Mouse (Mus musculus) neural tube, embryonic 14.5 days (tissue): ENCODE measurements at regions not wholly inside any gene's neighbourhood (a gene's known extent, or its start where the extent isn't known, plus 50 kb on each side); places are given as distances from the start of the nearest gene placed in this dataset.

Experiments
- ATAC-seq: fragments of 200-750 bp; cut with Nextera tagmentation; 2 replicates; pipeline ENCODE4 v1.8.0; 2017; ENCODE audit warnings: low read depth, mild to moderate bottlenecking, moderate TSS enrichment, moderate library complexity
- H3K27ac ChIP-seq: fragments of 300-500 bp; sonication (generic); 2 replicates; pipeline ENCODE4 v1.5.1; 2014; ENCODE audit warnings: low read depth, mild to moderate bottlenecking, control low read depth, low read length, moderate library complexity, mixed read lengths
- H3K27me3 ChIP-seq: fragments of 300-500 bp; sonication (generic); 2 replicates; pipeline ENCODE4 v1.6.1; 2014; ENCODE audit warnings: low read length; ENCODE audit not compliant: control insufficient read depth, insufficient read depth
- H3K36me3 ChIP-seq: fragments of 300-500 bp; sonication (generic); 2 replicates; pipeline ENCODE4 v1.6.1; 2014; ENCODE audit warnings: low read length, mixed read lengths; ENCODE audit not compliant: control insufficient read depth, insufficient read depth
- H3K4me1 ChIP-seq: fragments of 300-500 bp; sonication (generic); 2 replicates; pipeline ENCODE4 v1.6.1; 2014; ENCODE audit warnings: low read length; ENCODE audit not compliant: control insufficient read depth, insufficient read depth
- H3K4me2 ChIP-seq: fragments of 300-500 bp; sonication (generic); 2 replicates; pipeline ENCODE4 v1.6.1; 2014; ENCODE audit warnings: mild to moderate bottlenecking, low read depth, low read length, control low read depth
- H3K4me3 ChIP-seq: fragments of 300-500 bp; sonication (generic); 2 replicates; pipeline ENCODE4 v1.5.1; 2014; ENCODE audit warnings: low read depth, low read length, control low read depth, mixed read lengths
- H3K9ac ChIP-seq: fragments of 300-500 bp; sonication (generic); replicated peaks from 2 replicates; pipeline ENCODE4 v1.6.1; 2014; ENCODE audit warnings: low read depth, mild to moderate bottlenecking, control low read depth, low read length, mixed read lengths
- H3K9me3 ChIP-seq: fragments of 300-500 bp; sonication (generic); 2 replicates; pipeline ENCODE4 v1.6.1; 2016; ENCODE audit warnings: low read length; ENCODE audit not compliant: control insufficient read depth
- WGBS: fragments of 180-500 bp; shearing (Covaris S2); extraction: QIAGEN DNeasy Blood & Tissue Kit; methylation state at CpG from one replicate; pipeline ENCODE4 v1.1.7; 2014; 5-methylcytosine and 5-hydroxymethylcytosine counted together

- WGBS = 38% methylated on average over 2 of the region's 2 CpGs
- no peak overlapping the region for H3K9ac ChIP-seq
- H3K4me3 ChIP-seq = no peak overlapping the region
- H3K36me3 ChIP-seq = no peaks in the 10 kb centered on the region
- peak; percentile 88 for ATAC-seq
- no peak overlapping the region for H3K4me2 ChIP-seq
- no peak overlapping the region for H3K27ac ChIP-seq
- H3K9me3 ChIP-seq = no peaks in the 10 kb centered on the region
- H3K27me3 ChIP-seq = no peaks in the 10 kb centered on the region
- no peaks in the 10 kb centered on the region for H3K4me1 ChIP-seq
These were observed 180.0 kb upstream of the Gli3 start for GRCm38 (mm10) chr13:15283065-15283464.

GRCm38 (mm10) chr13:15298457-15298856 lies 164.6 kb upstream of the Gli3 start:
- Histone ChIP-seq H3K9me3 (no peaks in the 10 kb centered on the region), H3K27me3 (no peaks in the 10 kb centered on the region), H3K4me1 (no peaks in the 10 kb centered on the region), H3K9ac (no peak overlapping the region), H3K36me3 (no peaks in the 10 kb centered on the region), H3K27ac (no peak overlapping the region), H3K4me3 (no peak overlapping the region), H3K4me2 (no peak overlapping the region)
- WGBS = 88% methylated on average over 2 of the region's 2 CpGs
- no peak for ATAC-seq

GRCm38 (mm10) chr13:15325413-15325812 lies 137.6 kb upstream of the Gli3 start:
- Histone ChIP-seq H3K4me1 (no peaks in the 10 kb centered on the region), H3K4me2 (no peak overlapping the region), H3K9me3 (no peaks in the 10 kb centered on the region), H3K9ac (no peak overlapping the region), H3K27ac (no peak overlapping the region), H3K4me3 (no peak overlapping the region), H3K36me3 (no peaks in the 10 kb centered on the region), H3K27me3 (no peaks in the 10 kb centered on the region)
- WGBS = 78% methylated on average over 4 of the region's 4 CpGs
- ATAC-seq = no peak

GRCm38 (mm10) chr13:15326146-15326545 lies 136.9 kb upstream of the Gli3 start:
- Histone ChIP-seq H3K27me3 (no peaks in the 10 kb centered on the region), H3K4me1 (no peaks in the 10 kb centered on the region), H3K4me2 (no peak overlapping the region), H3K27ac (no peak overlapping the region), H3K9ac (no peak overlapping the region), H3K9me3 (no peaks in the 10 kb centered on the region), H3K36me3 (no peaks in the 10 kb centered on the region), H3K4me3 (no peak overlapping the region)
- no peak for ATAC-seq
- WGBS = 79% methylated on average over 3 of the region's 3 CpGs

- H3K27ac ChIP-seq = no peak overlapping the region
- no peaks in the 10 kb centered on the region for H3K36me3 ChIP-seq
- WGBS = 92% methylated on average over 3 of the region's 3 CpGs
- no peak overlapping the region for H3K4me2 ChIP-seq
- no peak overlapping the region for H3K9ac ChIP-seq
- H3K27me3 ChIP-seq = no peaks in the 10 kb centered on the region
- H3K9me3 ChIP-seq = no peaks in the 10 kb centered on the region
- no peaks in the 10 kb centered on the region for H3K4me1 ChIP-seq
- no peak for ATAC-seq
- H3K4me3 ChIP-seq = no peak overlapping the region
These were observed 133.5 kb upstream of the Gli3 start for GRCm38 (mm10) chr13:15329561-15329960.

GRCm38 (mm10) chr13:15343474-15343873 lies 119.6 kb upstream of the Gli3 start:
- Histone ChIP-seq H3K36me3 (no peaks in the 10 kb centered on the region), H3K9ac (no peak overlapping the region), H3K27me3 (no peaks in the 10 kb centered on the region), H3K4me2 (no peak overlapping the region), H3K4me1 (no peaks in the 10 kb centered on the region), H3K27ac (no peak overlapping the region), H3K4me3 (no peak overlapping the region), H3K9me3 (no peaks in the 10 kb centered on the region)
- ATAC-seq = no peak; the same call in 1 of the 2 replicates
- WGBS = 8% methylated on average over 3 of the region's 3 CpGs

GRCm38 (mm10) chr13:15346866-15347265 lies 116.2 kb upstream of the Gli3 start:
- WGBS = 32% methylated on average over 2 of the region's 2 CpGs
- Histone ChIP-seq H3K4me3 (no peak overlapping the region), H3K4me1 (no peaks in the 10 kb centered on the region), H3K27me3 (no peaks in the 10 kb centered on the region), H3K9me3 (no peaks in the 10 kb centered on the region), H3K36me3 (no peaks in the 10 kb centered on the region), H3K9ac (no peak overlapping the region), H3K4me2 (no peak overlapping the region), H3K27ac (no peak overlapping the region)
- no peak for ATAC-seq

GRCm38 (mm10) chr13:15366437-15366836 lies 96.6 kb upstream of the Gli3 start:
- no peak for ATAC-seq
- Histone ChIP-seq H3K4me2 (no peak overlapping the region), H3K4me1 (no peaks in the 10 kb centered on the region), H3K9me3 (no peaks in the 10 kb centered on the region), H3K27me3 (no peaks in the 10 kb centered on the region), H3K27ac (no peak overlapping the region), H3K9ac (no peak overlapping the region), H3K36me3 (no peaks in the 10 kb centered on the region), H3K4me3 (no peak overlapping the region)
- WGBS = 99% methylated on average over 2 of the region's 2 CpGs

- WGBS = 81% methylated on average over 8 of the region's 8 CpGs
- no peak overlapping the region for H3K4me2 ChIP-seq
- no peak overlapping the region for H3K27ac ChIP-seq
- no peaks in the 10 kb centered on the region for H3K4me1 ChIP-seq
- peak; percentile 75; the same call in 1 of the 2 replicates for ATAC-seq
- H3K9ac ChIP-seq = no peak overlapping the region
- H3K4me3 ChIP-seq = no peak overlapping the region
- no peaks in the 10 kb centered on the region for H3K36me3 ChIP-seq
- no peaks in the 10 kb centered on the region for H3K27me3 ChIP-seq
- no peaks in the 10 kb centered on the region for H3K9me3 ChIP-seq
These were observed 83.0 kb upstream of the Gli3 start for GRCm38 (mm10) chr13:15380081-15380480.

DNA sequence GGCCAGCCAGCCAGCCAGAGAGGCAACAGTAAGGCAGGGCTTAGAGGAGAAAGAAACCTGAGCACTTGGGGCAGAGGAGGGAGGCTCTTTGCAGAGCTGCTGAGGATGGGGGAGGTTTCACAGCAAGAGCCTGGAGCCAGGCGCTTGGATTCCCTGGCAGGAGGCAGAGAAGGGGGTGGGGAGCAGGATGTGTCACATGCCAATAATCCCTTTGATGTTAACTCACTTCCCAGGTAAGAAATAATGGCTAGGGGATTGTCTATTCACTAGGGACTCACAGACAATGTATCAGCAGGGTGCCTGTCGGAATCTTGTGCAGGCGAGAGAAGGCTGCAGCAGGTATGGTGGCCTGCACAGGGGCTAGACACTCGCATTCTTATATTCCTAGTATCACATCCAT lies 67.8 kb upstream of the Gli3 start:
- Histone ChIP-seq H3K4me1 (no peaks in the 10 kb centered on the region), H3K27ac (no peak overlapping the region), H3K9me3 (no peaks in the 10 kb centered on the region), H3K36me3 (no peaks in the 10 kb centered on the region), H3K9ac (no peak overlapping the region), H3K4me3 (no peak overlapping the region), H3K27me3 (no peaks in the 10 kb centered on the region), H3K4me2 (no peak overlapping the region)
- ATAC-seq = peak; percentile 79
- WGBS = 10% methylated on average over 4 of the region's 4 CpGs
